Comparison of ENCODE assay signal across 12 mouse cellular contexts in the genomic region with DNA sequence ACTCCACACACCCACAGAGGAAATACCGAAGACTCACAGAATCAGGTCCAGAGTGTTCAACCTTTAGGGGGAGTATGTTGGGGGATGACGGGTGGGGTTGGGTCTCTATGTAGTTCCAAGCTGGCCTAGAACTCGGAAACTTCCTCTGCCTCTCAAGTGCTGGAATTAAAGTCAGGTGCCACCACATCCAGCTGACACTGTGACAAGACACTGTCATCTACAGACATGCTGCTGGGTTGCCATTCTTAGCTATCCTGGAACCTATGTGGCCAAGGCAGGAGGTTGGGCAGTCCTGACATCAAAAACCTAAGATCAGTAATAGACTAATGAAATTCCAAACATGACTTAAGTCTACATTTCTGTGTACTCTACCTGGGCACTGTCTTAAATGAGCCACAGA. TPM values are rescaled to one million over a fixed set of nuclear protein-coding genes. Genes with fewer than 3 reads are reported as not detected.
DNase-seq lines count a peak whose midpoint lies in the region; ATAC-seq and TF ChIP-seq lines count a peak whose summit lies in the region.
"Had no signal": no experiment of that assay in that cellular context is flagged by ENCODE, and none has a peak within 500 bp of the region (broad histone marks: within the 10 kb centered on the region; RNA-seq: fewer than 3 reads in every experiment).

No protein-coding gene starts in this region.

- no peaks in the 10 kb centered on the region for H3K36me3 ChIP-seq in heart, embryonic 13.5 days
- no peaks in the 10 kb centered on the region for H3K36me3 ChIP-seq in heart, embryonic 11.5 days (ENCODE audit: control insufficient read depth, insufficient read depth, low read length)
- no peaks in the 10 kb centered on the region for H3K36me3 ChIP-seq in liver, embryonic 14.5 days (replicated peaks; ENCODE audit: control insufficient read depth, insufficient read depth, low read depth)
- H3K36me3 ChIP-seq in liver, embryonic 11.5 days (ENCODE audit: control insufficient read depth, insufficient read depth, low read length): no peaks in the 10 kb centered on the region
- H3K36me3 ChIP-seq in MEL (ENCODE audit: control insufficient read depth in 1 of 2, insufficient read depth in 2 of 2, low read length in 2 of 2): peaks cover 0 to 25% of the 10 kb centered on the region in 2 experiments; a peak in 2 of 4 replicates
- H3K36me3 ChIP-seq in hindbrain, postnatal 0 days (ENCODE audit: insufficient read depth, low read length): no peaks in the 10 kb centered on the region
- H3K36me3 ChIP-seq: embryonic facial prominence, embryonic 15.5 days had no signal

- H3K4me3 ChIP-seq in heart, embryonic 13.5 days: peak overlapping the region; percentile 96; the same call in 1 of the 2 replicates
- H3K4me3 ChIP-seq in heart, embryonic 11.5 days (ENCODE audit: low read depth, low read length): no peak overlapping the region
- H3K4me3 ChIP-seq in liver, embryonic 14.5 days (ENCODE audit: insufficient read depth in 1 of 2, low read depth in 2 of 2, low read length in 2 of 2): no peak overlapping the region
- H3K4me3 ChIP-seq in liver, embryonic 11.5 days (ENCODE audit: low read depth, low read length): no peak overlapping the region
- 0 out of 4 replicates have a peak overlapping the region, but pooled peaks of 1 of the 2 experiments have one; percentile 11 for H3K4me3 ChIP-seq in MEL (ENCODE audit: control insufficient read depth in 1 of 2, insufficient read depth in 1 of 2, low read depth in 2 of 2, low read length in 2 of 2)
- H3K4me3 ChIP-seq in hindbrain, postnatal 0 days (ENCODE audit: low read length): no peak overlapping the region
- H3K4me3 ChIP-seq: embryonic facial prominence, embryonic 15.5 days had no signal

- peak overlapping the region; percentile 76 for H3K4me2 ChIP-seq in heart, embryonic 13.5 days
- H3K4me2 ChIP-seq in heart, embryonic 11.5 days: no peak overlapping the region
- 0 out of 2 replicates have a peak overlapping the region, but pooled peaks have one; percentile 42 for H3K4me2 ChIP-seq in liver, embryonic 14.5 days (ENCODE audit: low read depth)
- H3K4me2 ChIP-seq in liver, embryonic 11.5 days: no peak overlapping the region
- 0 out of 2 replicates have a peak overlapping the region, but pooled peaks have one; percentile 51 for H3K4me2 ChIP-seq in hindbrain, postnatal 0 days (ENCODE audit: low read depth, low read length)

- no peak for TF ChIP-seq POLR2A in MEL (IDR thresholded peaks at IDR 0.05; ENCODE audit: control insufficient read depth in 1 of 2, insufficient read depth in 1 of 2, low read depth in 1 of 2, low read length in 2 of 2, poor library complexity in 1 of 2)

- H3K4me1 ChIP-seq in heart, embryonic 13.5 days: peaks cover 54% of the 10 kb centered on the region
- peaks cover 15% of the 10 kb centered on the region for H3K4me1 ChIP-seq in heart, embryonic 11.5 days (ENCODE audit: control insufficient read depth, insufficient read depth, low read length)
- H3K4me1 ChIP-seq in liver, embryonic 14.5 days (replicated peaks; ENCODE audit: control insufficient read depth in 2 of 2, insufficient read depth in 2 of 2, low read length in 1 of 2): peaks cover 14 to 17% of the 10 kb centered on the region in 2 experiments
- H3K4me1 ChIP-seq in liver, embryonic 11.5 days (replicated peaks; ENCODE audit: control insufficient read depth, insufficient read depth, low read length): peaks cover 32% of the 10 kb centered on the region
- H3K4me1 ChIP-seq in MEL (ENCODE audit: control insufficient read depth in 1 of 2, insufficient read depth in 2 of 2, low read length in 2 of 2): peaks cover 9 to 17% of the 10 kb centered on the region in 2 experiments; a peak in 3 of 4 replicates
- H3K4me1 ChIP-seq in hindbrain, postnatal 0 days (ENCODE audit: insufficient read depth, low read length): peaks cover 13% of the 10 kb centered on the region

- no peak for TF ChIP-seq CTCF in liver, embryonic 14.5 days (IDR thresholded peaks at IDR 0.05; ENCODE audit: low read depth)
- no peak for TF ChIP-seq CTCF in MEL (IDR thresholded peaks at IDR 0.05 in 2 of 3, conservative IDR thresholded peaks at IDR 0.05 in 1 of 3; ENCODE audit: control insufficient read depth in 1 of 3, insufficient read depth in 1 of 3, low read depth in 2 of 3, low read length in 3 of 3, poor library complexity in 1 of 3, severe bottlenecking in 1 of 3)
- no peak for TF ChIP-seq CTCF in hindbrain, postnatal 0 days (IDR thresholded peaks at IDR 0.05; ENCODE audit: low read depth)

- no peak for TF ChIP-seq RAD21 in MEL (IDR thresholded peaks at IDR 0.05; ENCODE audit: low read depth, low read length)

- H3K9ac ChIP-seq in heart, embryonic 13.5 days: no peak overlapping the region
- H3K9ac ChIP-seq in heart, embryonic 11.5 days (ENCODE audit: low read depth, low read length): no peak overlapping the region
- H3K9ac ChIP-seq in liver, embryonic 14.5 days (replicated peaks): no peak overlapping the region
- H3K9ac ChIP-seq in liver, embryonic 11.5 days (ENCODE audit: low read depth, low read length): no peak overlapping the region
- H3K9ac ChIP-seq in MEL (ENCODE audit: control insufficient read depth, low read depth, low read length, poor library complexity, severe bottlenecking): no peak overlapping the region
- H3K9ac ChIP-seq in hindbrain, postnatal 0 days (replicated peaks; ENCODE audit: low read length): no peak overlapping the region
- H3K9ac ChIP-seq: embryonic facial prominence, embryonic 15.5 days had no signal

- no peak for DNase-seq in liver, embryonic 14.5 days (ENCODE audit: low read depth in 3 of 3, low spot score in 3 of 3)
- DNase-seq in liver, embryonic 11.5 days (ENCODE audit: low spot score): no peak
- DNase-seq in MEL (ENCODE audit: low read depth, low spot score) (peak; percentile 17), adipocyte (ENCODE audit: low spot score) (no peak)
- no peak for DNase-seq in hindbrain, postnatal 0 days (ENCODE audit: low spot score)
- DNase-seq in frontal cortex, adult 2 months (ENCODE audit: extremely low spot score in 1 of 2, low spot score in 1 of 2): no peak
- DNase-seq: adrenal gland, adult 8-10 months; cerebellum, postnatal 36 days; kidney, adult 2 months had no signal

- no peaks in the 10 kb centered on the region for H3K27me3 ChIP-seq in heart, embryonic 13.5 days (replicated peaks)
- no peaks in the 10 kb centered on the region for H3K27me3 ChIP-seq in heart, embryonic 11.5 days (ENCODE audit: control insufficient read depth, insufficient read depth, low read length)
- no peaks in the 10 kb centered on the region for H3K27me3 ChIP-seq in liver, embryonic 14.5 days (ENCODE audit: control insufficient read depth, insufficient read depth, low read length)
- no peaks in the 10 kb centered on the region for H3K27me3 ChIP-seq in liver, embryonic 11.5 days (replicated peaks; ENCODE audit: control insufficient read depth, insufficient read depth, low read length)
- H3K27me3 ChIP-seq in MEL (ENCODE audit: control insufficient read depth in 1 of 2, insufficient read depth in 2 of 2, low read length in 2 of 2): no peaks in the 10 kb centered on the region
- H3K27me3 ChIP-seq in hindbrain, postnatal 0 days (ENCODE audit: insufficient read depth, low read length): no peaks in the 10 kb centered on the region
- H3K27me3 ChIP-seq: embryonic facial prominence, embryonic 15.5 days had no signal

- H3K9me3 ChIP-seq in heart, embryonic 13.5 days: no peaks in the 10 kb centered on the region
- no peaks in the 10 kb centered on the region for H3K9me3 ChIP-seq in heart, embryonic 11.5 days (replicated peaks; ENCODE audit: control insufficient read depth, low read length)
- no peaks in the 10 kb centered on the region for H3K9me3 ChIP-seq in liver, embryonic 14.5 days (ENCODE audit: control insufficient read depth, low read length)
- H3K9me3 ChIP-seq in liver, embryonic 11.5 days (ENCODE audit: control insufficient read depth, low read length): no peaks in the 10 kb centered on the region
- no peaks in the 10 kb centered on the region for H3K9me3 ChIP-seq in MEL (replicated peaks; ENCODE audit: insufficient read depth, low read length)
- no peaks in the 10 kb centered on the region for H3K9me3 ChIP-seq in hindbrain, postnatal 0 days (ENCODE audit: low read length)
- H3K9me3 ChIP-seq: embryonic facial prominence, embryonic 15.5 days had no signal

- no peak for TF ChIP-seq EP300 in liver, embryonic 14.5 days (IDR thresholded peaks at IDR 0.05; ENCODE audit: low read depth)
- TF ChIP-seq EP300 in MEL (IDR thresholded peaks at IDR 0.05; ENCODE audit: low read depth in 1 of 2, low read length in 2 of 2): no peak

- 62% methylated on average over 3 of the region's 3 CpGs for WGBS in heart, embryonic 13.5 days
- 72% methylated on average over 3 of the region's 3 CpGs for WGBS in heart, embryonic 11.5 days (ENCODE audit: insufficient replicate concordance)
- 67% methylated on average over 3 of the region's 3 CpGs for WGBS in liver, embryonic 14.5 days (ENCODE audit: insufficient replicate concordance)
- 77% methylated on average over 3 of the region's 3 CpGs for WGBS in liver, embryonic 11.5 days
- WGBS in hindbrain, postnatal 0 days: 86% methylated on average over 3 of the region's 3 CpGs

- peaks cover 49% of the 10 kb centered on the region for H3K79me2 ChIP-seq in MEL (ENCODE audit: control insufficient read depth, insufficient read depth, low read length, poor library complexity)

- H3K27ac ChIP-seq in heart, embryonic 13.5 days (replicated peaks): no peak overlapping the region
- H3K27ac ChIP-seq in heart, embryonic 11.5 days (ENCODE audit: low read depth, low read length): no peak overlapping the region
- H3K27ac ChIP-seq in liver, embryonic 14.5 days: no peak overlapping the region
- H3K27ac ChIP-seq in liver, embryonic 11.5 days (ENCODE audit: low read depth, low read length): no peak overlapping the region
- H3K27ac ChIP-seq in MEL (ENCODE audit: control insufficient read depth, low read depth, low read length): no peak overlapping the region
- H3K27ac ChIP-seq in hindbrain, postnatal 0 days: no peak overlapping the region
- H3K27ac ChIP-seq: embryonic facial prominence, embryonic 15.5 days had no signal

- no peak for ATAC-seq in heart, embryonic 13.5 days (ENCODE audit: extremely low read depth, insufficient number of reproducible peaks, low FRiP score, low TSS enrichment)
- no peak for ATAC-seq in heart, embryonic 11.5 days (replicated peaks; ENCODE audit: insufficient number of reproducible peaks, low FRiP score, low TSS enrichment)
- ATAC-seq in liver, embryonic 14.5 days (ENCODE audit: insufficient read depth): no peak
- no peak for ATAC-seq in liver, embryonic 11.5 days (replicated peaks; ENCODE audit: low FRiP score)
- no peak for ATAC-seq in hindbrain, postnatal 0 days

RNA-seq across cellular contexts. Expression of a gene that starts 2.4 kb away (rescaled TPM):
- 60.8 and 65.7 TPM in 2 replicates for polyA plus RNA-seq in heart, embryonic 13.5 days (2015; fragmentation: Nextera tagmentation; extraction: Ambion mirVana)
- 80.5 and 87.5 TPM in 2 replicates for polyA plus RNA-seq in heart, embryonic 11.5 days (2014; fragmentation: Nextera tagmentation; extraction: Ambion mirVana)
- 9.8 and 16.0 TPM in 2 replicates for polyA plus RNA-seq in liver, embryonic 14.5 days (2012; rRNA removed)
- 18.6 and 20.5 TPM in 2 replicates for polyA plus RNA-seq in liver, embryonic 14.5 days (2014; fragmentation: Nextera tagmentation; extraction: Ambion mirVana)
- polyA plus RNA-seq in liver, embryonic 11.5 days (2014; fragmentation: Nextera tagmentation; extraction: Ambion mirVana): 60.3 and 67.9 TPM in 2 replicates
- 30.1 and 30.7 TPM in 2 replicates for total RNA-seq in MEL (2012; rRNA removed)
- 10 to 100 TPM; 27.5 to 78.2 TPM for polyA plus RNA-seq in MEL (2012; ENCODE audit: insufficient read depth in 1 of 2, insufficient read length in 2 of 2, low read depth in 1 of 2, low replicate concordance in 2 of 2, missing spikeins in 1 of 2)
- total RNA-seq in hindbrain, postnatal 0 days (2014; rRNA removed): 53.2 and 63.1 TPM in 2 replicates
- 64.4 and 67.2 TPM in 2 replicates for polyA plus RNA-seq in hindbrain, postnatal 0 days (2015; fragmentation: Nextera tagmentation; extraction: Ambion mirVana)
- polyA plus RNA-seq in frontal cortex, adult 2 months (2012; rRNA removed): 31.3 and 36.0 TPM in 2 replicates

Comparison
In these comparisons a context has a peak if more than half of its experiments do, and no peak if none do; other contexts are left out.
1. H3K4me2 ChIP-seq: peak in heart, embryonic 13.5 days (single experiment), liver, embryonic 14.5 days (single experiment) and hindbrain, postnatal 0 days (single experiment); none in heart, embryonic 11.5 days (single experiment) and liver, embryonic 11.5 days (single experiment).